Mouse (Mus musculus): ENCODE measurements around the gene Fbn1.

DNA sequence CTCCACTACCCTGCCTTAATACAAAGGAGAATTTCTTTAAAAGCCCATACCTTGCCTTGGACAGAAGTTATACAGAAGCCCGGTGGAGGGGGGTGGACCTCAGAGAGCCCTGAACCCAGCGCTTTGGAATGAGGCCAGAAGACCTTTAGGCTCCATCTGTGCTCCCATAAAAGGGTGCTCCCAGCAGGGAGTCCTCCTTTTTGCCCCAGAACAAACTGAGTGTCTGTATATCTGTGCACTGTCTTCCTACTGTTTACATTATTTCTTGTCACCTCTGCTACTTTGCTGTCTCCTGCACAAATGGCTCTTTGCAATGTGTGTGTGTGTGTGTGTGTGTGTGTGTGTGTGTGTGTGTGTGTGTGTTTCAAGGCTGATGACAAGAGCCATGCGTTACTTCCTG lies 48.7 kb downstream of the Fbn1 start:
- TF ChIP-seq CTCF (IDR thresholded peaks at IDR 0.05; ENCODE audit: low read depth) (no peak), EP300 (IDR thresholded peaks at IDR 0.05; ENCODE audit: low read depth) (no peak)
